Mouse (Mus musculus): ENCODE measurements at regions not wholly inside any gene's neighbourhood (a gene's known extent, or its start where the extent isn't known, plus 50 kb on each side); places are given as distances from the start of the nearest gene placed in this dataset.

DNA sequence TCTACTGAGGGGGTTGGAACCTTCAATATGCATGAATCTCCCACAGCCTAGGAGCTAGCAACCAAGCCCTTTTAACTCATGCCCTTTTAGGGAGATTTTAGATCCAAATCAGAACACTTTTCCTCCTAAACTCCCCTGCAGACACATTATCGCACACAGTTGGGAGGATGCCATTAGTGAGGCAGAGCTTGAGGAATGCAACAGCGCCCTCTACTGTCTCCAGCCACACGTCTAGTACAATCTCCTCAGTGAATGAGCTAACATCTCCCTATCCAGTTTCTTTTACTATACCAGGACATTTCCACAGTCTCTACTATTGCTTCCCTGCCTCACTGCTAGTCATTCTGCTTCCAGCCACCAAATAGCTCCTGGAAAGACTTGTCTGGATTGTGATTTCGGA, 59.3 kb downstream of the 1700080O16Rik start:
- intact Hi-C loops (cut with DNase I) = no loop called here
- peak; percentile 70 for DNase-seq

- no peak for DNase-seq
- intact Hi-C loops (cut with DNase I) = no loop called here
Measured at GRCm38 (mm10) chrX:51911566-51911965, 61.0 kb downstream of the 1700080O16Rik start.

DNA sequence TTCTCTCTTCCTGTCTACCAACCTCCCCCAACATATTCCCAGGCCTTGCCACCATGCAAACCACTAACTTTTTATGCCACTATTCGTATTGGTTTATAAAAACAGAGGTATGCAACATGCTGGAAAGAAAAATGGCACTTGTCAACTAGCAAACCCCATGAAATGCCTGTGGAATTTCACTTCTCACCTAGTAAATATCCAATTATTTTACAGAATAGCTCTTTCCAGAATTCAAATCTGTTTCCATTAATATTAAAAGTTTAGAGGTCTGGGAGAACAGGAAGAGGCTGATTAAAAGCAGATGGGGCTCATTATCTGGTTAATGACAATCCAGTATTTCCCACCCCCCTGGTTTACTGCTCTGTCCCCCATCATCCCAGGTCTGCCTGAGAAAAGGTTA, 62.0 kb downstream of the 1700080O16Rik start:
- intact Hi-C loops (cut with DNase I) = no loop called here
- DNase-seq = no peak

- intact Hi-C loops (cut with DNase I) = no loop called here
- DNase-seq = no peak
Measured at GRCm38 (mm10) chrX:51898445-51898844, 74.1 kb downstream of the 1700080O16Rik start.

DNA sequence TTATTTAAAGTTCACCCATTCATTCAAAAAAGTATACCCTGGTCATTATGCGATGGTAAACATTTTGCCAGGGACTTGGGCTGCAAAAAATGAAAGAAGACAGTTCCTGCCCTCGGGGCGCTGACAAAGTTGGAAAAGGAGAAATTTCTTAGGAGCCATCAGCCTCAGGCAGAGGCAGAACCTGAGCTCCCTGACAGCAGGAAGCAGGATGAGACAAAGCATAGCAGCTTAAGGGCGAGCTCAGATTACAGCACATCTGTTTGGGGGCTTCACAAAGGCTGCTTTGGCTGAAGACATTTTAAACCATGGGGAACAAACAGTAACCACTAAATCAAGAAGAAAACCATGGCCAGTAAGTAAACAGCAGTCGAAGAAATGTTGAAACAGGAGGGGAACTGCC, 75.5 kb downstream of the 1700080O16Rik start:
- intact Hi-C loops (cut with DNase I) = no loop called here
- no peak for DNase-seq

- intact Hi-C loops (cut with DNase I) = no loop called here
- DNase-seq = no peak
Measured at GRCm38 (mm10) chrX:51895646-51896190, 76.9 kb downstream of the 1700080O16Rik start.

DNA sequence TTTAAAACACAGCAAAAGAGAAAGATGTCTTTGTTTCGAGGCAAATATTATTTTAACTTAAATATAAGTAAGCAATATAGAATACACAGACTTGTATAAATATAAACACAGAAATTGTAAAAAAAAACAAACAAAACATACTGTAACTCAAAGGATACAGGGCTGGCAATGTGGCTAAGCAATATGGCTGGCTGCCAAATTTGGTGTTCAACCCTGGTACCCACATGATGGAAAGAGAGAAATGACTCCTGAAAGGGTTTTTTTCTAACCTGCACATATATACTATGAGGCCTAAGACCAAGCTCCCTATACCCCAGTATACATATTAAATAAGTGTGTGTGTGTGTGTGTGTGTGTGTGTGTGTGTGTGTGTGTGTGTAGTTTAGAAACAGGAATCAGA, 79.9 kb downstream of the 1700080O16Rik start:
- intact Hi-C loops (cut with DNase I) = no loop called here
- peak; percentile 6 for DNase-seq

- intact Hi-C loops (cut with DNase I) = no loop called here
- no peak for DNase-seq
Measured at GRCm38 (mm10) chrX:51886129-51886528, 85.1 kb upstream of the Usp26 start.

Measured in left cerebral cortex, postnatal 4 days (tissue).